ENCODE assay signal across 8 mouse cellular contexts in the genomic region with DNA sequence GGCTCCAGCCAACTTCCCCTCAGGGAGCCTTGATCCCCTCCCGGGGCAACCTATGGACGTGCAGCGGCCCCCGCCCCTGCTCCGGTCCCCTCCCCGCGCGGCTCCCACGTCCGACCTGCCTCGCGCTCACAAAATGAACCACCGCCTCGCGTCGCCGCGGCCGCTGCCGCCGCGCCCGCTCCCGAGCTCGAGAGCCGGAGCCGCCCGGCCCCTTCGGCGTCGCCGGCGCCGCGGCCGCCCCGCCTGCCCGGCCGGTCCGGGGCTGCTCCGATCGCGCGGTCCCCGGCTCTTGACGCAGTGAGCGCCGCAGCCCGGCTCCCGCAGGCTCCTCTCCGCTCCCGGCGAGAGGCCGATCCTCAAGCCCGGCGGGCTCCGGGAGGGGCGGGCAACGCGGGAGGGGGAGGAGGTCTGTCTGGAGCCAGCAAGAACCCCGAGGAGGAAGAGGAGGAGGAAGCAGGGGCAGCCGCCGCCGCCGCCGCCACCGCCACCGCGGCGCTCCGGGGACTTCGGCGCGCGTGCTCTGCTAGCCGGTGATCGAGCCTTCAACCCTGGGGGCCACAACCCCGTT. TPM values are rescaled to one million over a fixed set of nuclear protein-coding genes. Genes with fewer than 3 reads are reported as not detected.
DNase-seq lines count a peak whose midpoint lies in the region; ATAC-seq and TF ChIP-seq lines count a peak whose summit lies in the region.

No protein-coding gene starts in this region.

- H3K4me1 ChIP-seq in hindbrain, embryonic 13.5 days (replicated peaks): peaks cover 59% of the 10 kb centered on the region
- peaks cover 54% of the 10 kb centered on the region for H3K4me1 ChIP-seq in lung, embryonic 15.5 days
- H3K4me1 ChIP-seq in stomach, postnatal 0 days (replicated peaks; ENCODE audit: control insufficient read depth, insufficient read depth): 0 out of 2 replicates have a peak, but pooled peaks cover 3% of the 10 kb centered on the region

- peak overlapping the region; percentile 81 for H3K9ac ChIP-seq in hindbrain, embryonic 13.5 days
- H3K9ac ChIP-seq in lung, embryonic 15.5 days: peak overlapping the region; percentile 52
- peak overlapping the region; percentile 58 for H3K9ac ChIP-seq in stomach, postnatal 0 days (ENCODE audit: low read length)

- peak overlapping the region; percentile 57 for H3K4me3 ChIP-seq in hindbrain, embryonic 13.5 days
- H3K4me3 ChIP-seq in lung, embryonic 15.5 days: peak overlapping the region; percentile 58
- peak overlapping the region; percentile 55 for H3K4me3 ChIP-seq in stomach, postnatal 0 days (ENCODE audit: low read depth, low read length)

- H3K36me3 ChIP-seq in hindbrain, embryonic 13.5 days: no peaks in the 10 kb centered on the region
- no peaks in the 10 kb centered on the region for H3K36me3 ChIP-seq in lung, embryonic 15.5 days
- no peaks in the 10 kb centered on the region for H3K36me3 ChIP-seq in stomach, postnatal 0 days (ENCODE audit: control insufficient read depth, insufficient read depth, low read length)

- WGBS in hindbrain, embryonic 13.5 days: under 1% methylated on average over 47 of the region's 78 CpGs
- under 1% methylated on average over 76 of the region's 78 CpGs for WGBS in lung, embryonic 15.5 days
- WGBS in stomach, postnatal 0 days: under 1% methylated on average over 56 of the region's 78 CpGs

- peak; percentile 39 to 56 for DNase-seq in cerebellum, postnatal 25 days
- DNase-seq in cerebellum, adult 11 months: no peak
- DNase-seq in thymus, postnatal 14 days: peak; percentile 17
- no peak for DNase-seq in thymus, adult 18-20 months
- DNase-seq in stomach, postnatal 0 days (ENCODE audit: low spot score): peak; percentile 43
- no peak for DNase-seq in frontal cortex, postnatal 36 days (ENCODE audit: low spot score in 2 of 2)

- TF ChIP-seq CTCF in stomach, postnatal 0 days (IDR thresholded peaks at IDR 0.05; ENCODE audit: low read depth): no peak

- no peak for TF ChIP-seq EP300 in stomach, postnatal 0 days (optimal IDR thresholded peaks at IDR 0.05)

- H3K9me3 ChIP-seq in hindbrain, embryonic 13.5 days: no peaks in the 10 kb centered on the region
- H3K9me3 ChIP-seq in lung, embryonic 15.5 days: no peaks in the 10 kb centered on the region
- no peaks in the 10 kb centered on the region for H3K9me3 ChIP-seq in stomach, postnatal 0 days (ENCODE audit: control insufficient read depth, low read length)

- peak; percentile 21; the same call in 1 of the 2 replicates for ATAC-seq in hindbrain, embryonic 13.5 days (ENCODE audit: low FRiP score)
- no peak for ATAC-seq in lung, embryonic 15.5 days (ENCODE audit: borderline replicate concordance, extremely low read depth, low FRiP score, low TSS enrichment)
- 0 out of 2 replicates have a peak, but pooled peaks have one; percentile 13 for ATAC-seq in stomach, postnatal 0 days (ENCODE audit: low FRiP score, low TSS enrichment)

- H3K27me3 ChIP-seq in hindbrain, embryonic 13.5 days: peaks cover 76% of the 10 kb centered on the region
- H3K27me3 ChIP-seq in lung, embryonic 15.5 days: peaks cover 88% of the 10 kb centered on the region
- peaks cover 24% of the 10 kb centered on the region; the same call in 1 of the 2 replicates for H3K27me3 ChIP-seq in stomach, postnatal 0 days (ENCODE audit: control insufficient read depth, insufficient read depth, low read length)

- peak overlapping the region; percentile 91 for H3K4me2 ChIP-seq in hindbrain, embryonic 13.5 days
- H3K4me2 ChIP-seq in lung, embryonic 15.5 days: peak overlapping the region; percentile 99
- peak overlapping the region; percentile 95 for H3K4me2 ChIP-seq in stomach, postnatal 0 days (replicated peaks; ENCODE audit: low read depth)

- peak overlapping the region; percentile 52 for H3K27ac ChIP-seq in hindbrain, embryonic 13.5 days
- no peak overlapping the region for H3K27ac ChIP-seq in lung, embryonic 15.5 days
- no peak overlapping the region for H3K27ac ChIP-seq in stomach, postnatal 0 days (replicated peaks)

RNA-seq across cellular contexts. Expression of gene Elfn1, which starts 0.6 kb away (rescaled TPM):
- 1.3 and 1.4 TPM in 2 replicates for polyA plus RNA-seq in hindbrain, embryonic 13.5 days (2015; fragmentation: Nextera tagmentation; extraction: Ambion mirVana)
- 0.11 and 0.47 TPM in 2 replicates for polyA plus RNA-seq in lung, embryonic 15.5 days (2015; fragmentation: Nextera tagmentation; extraction: Ambion mirVana)
- polyA plus RNA-seq in stomach, postnatal 0 days (2015; fragmentation: Nextera tagmentation; extraction: Ambion mirVana): 0.12 and 0.13 TPM in 2 replicates

Comparison
In these comparisons a context has a peak if more than half of its experiments do, and no peak if none do; other contexts are left out.
1. DNase-seq: peak in cerebellum, postnatal 25 days (2 of 2), thymus, postnatal 14 days (single experiment) and stomach, postnatal 0 days (single experiment); none in cerebellum, adult 11 months (single experiment), thymus, adult 18-20 months (0 of 2) and frontal cortex, postnatal 36 days (0 of 2).
2. Peak in every context shown above with its lines, with median percentiles within 50 percentile points of each other: H3K4me2 ChIP-seq, H3K4me3 ChIP-seq and H3K9ac ChIP-seq.